Mouse (Mus musculus): ENCODE measurements around the gene Tbc1d2b. TPM values are rescaled to one million over a fixed set of nuclear protein-coding genes. Genes with fewer than 3 reads are reported as not detected.

Gene Tbc1d2b
- polyA plus RNA-seq, 1 experiment: not detected

- no peak for TF ChIP-seq GATA1 (IDR thresholded peaks at IDR 0.05; ENCODE audit: low read length)
Observed at GRCm38 (mm10) chr9:90271541-90272090, 1.0 kb upstream of the Tbc1d2b start.

GRCm38 (mm10) chr9:90270944-90271295 lies 316 bp upstream of the Tbc1d2b start:
- no peak for TF ChIP-seq GATA1 (IDR thresholded peaks at IDR 0.05; ENCODE audit: low read length)

GRCm38 (mm10) chr9:90269011-90269681 lies 1.5 kb downstream of the Tbc1d2b start:
- no peak for TF ChIP-seq GATA1 (IDR thresholded peaks at IDR 0.05; ENCODE audit: low read length)

GRCm38 (mm10) chr9:90266926-90267325 lies 3.7 kb downstream of the Tbc1d2b start:
- no peak for TF ChIP-seq GATA1 (IDR thresholded peaks at IDR 0.05; ENCODE audit: low read length)

GRCm38 (mm10) chr9:90266059-90266458 lies 4.5 kb downstream of the Tbc1d2b start:
- TF ChIP-seq GATA1 (IDR thresholded peaks at IDR 0.05; ENCODE audit: low read length): no peak

GRCm38 (mm10) chr9:90265322-90266039 lies 5.1 kb downstream of the Tbc1d2b start:
- TF ChIP-seq GATA1 (IDR thresholded peaks at IDR 0.05; ENCODE audit: low read length): no peak

- no peak for TF ChIP-seq GATA1 (IDR thresholded peaks at IDR 0.05; ENCODE audit: low read length)
Observed at GRCm38 (mm10) chr9:90263340-90263679, 7.3 kb downstream of the Tbc1d2b start.

- TF ChIP-seq GATA1 (IDR thresholded peaks at IDR 0.05; ENCODE audit: low read length): no peak
Observed at GRCm38 (mm10) chr9:90262591-90263339, 7.8 kb downstream of the Tbc1d2b start.

- no peak for TF ChIP-seq GATA1 (IDR thresholded peaks at IDR 0.05; ENCODE audit: low read length)
Observed at GRCm38 (mm10) chr9:90262063-90262462, 8.5 kb downstream of the Tbc1d2b start.

GRCm38 (mm10) chr9:90260600-90261375 lies 9.8 kb downstream of the Tbc1d2b start:
- no peak for TF ChIP-seq GATA1 (IDR thresholded peaks at IDR 0.05; ENCODE audit: low read length)

GRCm38 (mm10) chr9:90260079-90260478 lies 10.5 kb downstream of the Tbc1d2b start:
- no peak for TF ChIP-seq GATA1 (IDR thresholded peaks at IDR 0.05; ENCODE audit: low read length)

- TF ChIP-seq GATA1 (IDR thresholded peaks at IDR 0.05; ENCODE audit: low read length): no peak
Observed at GRCm38 (mm10) chr9:90259400-90259950, 11.1 kb downstream of the Tbc1d2b start.

- no peak for TF ChIP-seq GATA1 (IDR thresholded peaks at IDR 0.05; ENCODE audit: low read length)
Observed at GRCm38 (mm10) chr9:90257754-90258531, 12.7 kb downstream of the Tbc1d2b start.

GRCm38 (mm10) chr9:90257220-90257619 lies 13.4 kb downstream of the Tbc1d2b start:
- no peak for TF ChIP-seq GATA1 (IDR thresholded peaks at IDR 0.05; ENCODE audit: low read length)
